Mouse (Mus musculus) liver, postnatal 0 days (tissue): ENCODE measurements at regions not wholly inside any gene's neighbourhood (a gene's known extent, or its start where the extent isn't known, plus 50 kb on each side); places are given as distances from the start of the nearest gene placed in this dataset.

Experiments used
- ATAC-seq: fragments of 200-750 bp; cut with Nextera tagmentation; 2 replicates; pipeline ENCODE4 v1.8.0; 2017; ENCODE audit warnings: mild to moderate bottlenecking, moderate library complexity
- DNase-seq: peaks from one replicate; pipeline ENCODE4 v3.0.0-alpha.2; 2016
- H3K27ac ChIP-seq: fragments of 300-500 bp; sonication (generic); 2 replicates; pipeline ENCODE4 v1.5.1; 2014; ENCODE audit warnings: antibody characterized with exemption, moderate library complexity, mild to moderate bottlenecking, low read depth
- H3K27me3 ChIP-seq: fragments of 300-500 bp; sonication (generic); 2 replicates; pipeline ENCODE4 v1.6.1; 2014; ENCODE audit warnings: low read length, control low read depth, mixed read lengths; ENCODE audit not compliant: insufficient read depth
- H3K36me3 ChIP-seq: fragments of 300-500 bp; sonication (generic); replicated peaks from 2 replicates; pipeline ENCODE4 v1.6.1; 2014; ENCODE audit warnings: mild to moderate bottlenecking, control low read depth, low read length, moderate library complexity, mixed read lengths; ENCODE audit not compliant: insufficient read depth
- H3K4me1 ChIP-seq: fragments of 300-500 bp; sonication (generic); 2 replicates; pipeline ENCODE4 v1.6.1; 2014; ENCODE audit warnings: antibody characterized with exemption, mild to moderate bottlenecking, control low read depth; ENCODE audit not compliant: insufficient read depth
- H3K4me2 ChIP-seq: fragments of 300-500 bp; sonication (generic); 2 replicates; pipeline ENCODE4 v1.6.1; 2014; ENCODE audit warnings: low read depth, mild to moderate bottlenecking, low read length, moderate library complexity, mixed read lengths
- H3K4me3 ChIP-seq: fragments of 300-500 bp; sonication (generic); 2 replicates; pipeline ENCODE4 v1.5.1; 2014; ENCODE audit warnings: low read depth, low read length
- H3K9ac ChIP-seq: fragments of 300-500 bp; sonication (generic); replicated peaks from 2 replicates; pipeline ENCODE4 v1.6.1; 2014; ENCODE audit warnings: mild to moderate bottlenecking, moderate library complexity
- H3K9me3 ChIP-seq: fragments of 300-500 bp; sonication (generic); 2 replicates; pipeline ENCODE4 v1.6.1; 2016; ENCODE audit warnings: mild to moderate bottlenecking, control low read depth, low read length, mixed read lengths
- CTCF ChIP-seq: sonication (generic); IDR thresholded peaks from 2 replicates; pipeline ENCODE4 v1.5.1; 2016; ENCODE audit warnings: antibody characterized with exemption, low read depth
- EP300 ChIP-seq: IDR thresholded peaks from 2 replicates; pipeline ENCODE4 v1.6.1; 2016; ENCODE audit warnings: antibody characterized with exemption, low read depth, mild to moderate bottlenecking
- WGBS: fragments of 180-500 bp; shearing (Covaris S2); extraction: QIAGEN DNeasy Blood & Tissue Kit; methylation state at CpG from one replicate; pipeline ENCODE4 v1.1.7; 2014; ENCODE audit not compliant: insufficient replicate concordance; 5-methylcytosine and 5-hydroxymethylcytosine counted together

DNA sequence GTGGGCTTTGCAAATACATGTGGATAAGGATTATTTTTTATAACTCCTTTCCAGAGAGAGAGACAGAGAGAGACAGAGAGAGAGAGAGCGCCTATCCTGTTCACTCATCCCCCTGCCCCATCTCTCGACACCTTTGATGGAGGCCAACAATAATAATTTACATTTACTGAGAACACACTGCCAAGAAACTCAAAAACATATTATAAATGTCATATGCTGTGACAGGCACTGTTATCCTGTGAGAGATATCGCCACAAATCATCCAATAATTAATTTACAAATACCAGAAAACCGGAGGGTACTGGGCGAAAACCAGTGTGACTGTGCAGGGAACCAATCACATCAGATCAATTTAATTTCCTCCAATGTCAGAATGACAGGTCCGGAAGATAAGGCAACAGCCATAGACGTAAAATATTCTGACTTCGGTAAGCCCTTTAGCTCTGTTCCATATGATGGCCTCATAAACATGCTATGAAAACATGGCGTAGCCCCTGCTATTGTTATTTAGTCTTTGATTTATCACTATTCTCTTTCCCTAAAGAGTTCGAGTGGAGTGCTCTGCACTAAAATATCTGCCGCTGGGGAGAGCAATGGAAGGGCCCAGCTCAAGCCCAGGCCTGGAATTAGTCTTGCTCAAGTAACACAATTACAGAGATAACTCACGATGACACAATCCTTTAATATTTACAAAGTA, 173.5 kb upstream of the Ppp2r3a start:
- no peak for ATAC-seq
- no peak overlapping the region for H3K9ac ChIP-seq
- no peaks in the 10 kb centered on the region for H3K4me1 ChIP-seq
- no peaks in the 10 kb centered on the region for H3K9me3 ChIP-seq
- no peak overlapping the region for H3K4me2 ChIP-seq
- H3K36me3 ChIP-seq: no peaks in the 10 kb centered on the region
- 74% methylated on average over 12 of the region's 12 CpGs for WGBS
- TF ChIP-seq EP300 (no peak), CTCF (no peak)
- no peak overlapping the region for H3K27ac ChIP-seq
- no peaks in the 10 kb centered on the region for H3K27me3 ChIP-seq
- no peak for DNase-seq
- no peak overlapping the region for H3K4me3 ChIP-seq

DNA sequence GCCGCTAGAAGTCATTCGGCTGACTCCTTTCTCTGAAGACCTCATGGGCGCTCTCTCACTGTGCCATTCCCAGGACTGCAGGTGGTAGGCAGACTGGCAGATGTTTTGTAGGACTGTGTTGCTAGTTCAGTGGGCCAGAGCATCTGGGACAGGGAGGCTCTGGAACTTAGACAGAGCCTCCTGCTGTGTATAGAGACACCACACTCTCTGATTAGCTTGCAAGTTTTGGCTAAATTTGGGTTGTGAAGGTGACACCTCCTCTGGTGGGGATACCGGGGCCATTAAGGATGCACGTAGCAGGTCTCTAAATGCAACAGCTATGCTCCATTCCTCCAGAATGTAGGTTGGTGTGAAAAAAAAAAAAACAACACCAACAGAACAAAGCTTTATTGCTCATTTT, 171.4 kb upstream of the Ppp2r3a start:
- H3K4me1 ChIP-seq: no peaks in the 10 kb centered on the region
- DNase-seq (no peak), ATAC-seq (no peak)
- H3K9me3 ChIP-seq: no peaks in the 10 kb centered on the region
- H3K27ac ChIP-seq: no peak overlapping the region
- H3K27me3 ChIP-seq: no peaks in the 10 kb centered on the region
- no peak overlapping the region for H3K4me2 ChIP-seq
- no peak for TF ChIP-seq CTCF
- TF ChIP-seq EP300: no peak
- 77% methylated on average over 5 of the region's 5 CpGs for WGBS
- H3K4me3 ChIP-seq: no peak overlapping the region
- H3K36me3 ChIP-seq: no peaks in the 10 kb centered on the region
- no peak overlapping the region for H3K9ac ChIP-seq

DNA sequence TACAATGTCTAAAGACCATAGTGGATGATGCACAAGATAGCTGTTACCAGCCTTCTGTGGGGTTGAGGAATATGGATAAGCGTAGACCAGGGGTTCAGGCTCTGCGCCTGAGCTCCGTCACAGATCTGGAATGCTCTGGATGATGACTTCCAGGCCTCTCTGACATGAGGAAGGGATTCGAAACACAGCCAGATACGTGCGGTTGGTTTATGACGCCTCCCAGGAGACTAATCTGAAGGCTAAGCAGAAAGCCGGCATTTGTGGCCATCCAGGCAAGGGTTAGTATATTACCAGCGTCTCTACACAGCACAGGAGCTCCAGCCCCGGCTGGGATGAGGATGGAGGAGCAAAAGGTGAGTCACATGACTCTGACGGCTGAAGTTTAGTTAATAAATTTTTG, 170.4 kb upstream of the Ppp2r3a start:
- no peaks in the 10 kb centered on the region for H3K36me3 ChIP-seq
- no peak overlapping the region for H3K4me2 ChIP-seq
- no peak overlapping the region for H3K27ac ChIP-seq
- no peak for TF ChIP-seq CTCF
- TF ChIP-seq EP300: no peak
- H3K4me3 ChIP-seq: no peak overlapping the region
- no peaks in the 10 kb centered on the region for H3K9me3 ChIP-seq
- ATAC-seq (no peak), DNase-seq (no peak)
- H3K27me3 ChIP-seq: no peaks in the 10 kb centered on the region
- no peaks in the 10 kb centered on the region for H3K4me1 ChIP-seq
- H3K9ac ChIP-seq: no peak overlapping the region
- 75% methylated on average over 11 of the region's 11 CpGs for WGBS

DNA sequence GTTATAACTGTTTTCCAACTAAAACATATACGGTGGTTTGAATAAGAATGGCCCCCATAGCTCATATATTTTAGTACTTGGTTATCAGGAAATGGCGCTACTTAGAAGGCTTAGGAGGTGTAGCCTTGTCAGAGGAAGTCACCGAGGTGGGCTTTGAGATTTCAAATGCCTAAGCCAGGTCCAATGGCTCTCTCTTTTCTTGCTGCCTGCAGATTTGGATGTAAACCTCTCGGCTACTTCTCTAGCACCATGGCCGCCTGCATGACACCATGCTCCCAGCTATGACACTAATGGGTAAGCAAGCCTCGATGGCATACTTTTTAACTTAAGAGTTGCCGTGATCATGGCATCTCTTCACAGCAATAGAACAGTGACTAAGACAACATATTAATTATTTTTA, 169.5 kb upstream of the Ppp2r3a start:
- no peak overlapping the region for H3K4me2 ChIP-seq
- no peaks in the 10 kb centered on the region for H3K9me3 ChIP-seq
- DNase-seq: no peak
- TF ChIP-seq CTCF (no peak), EP300 (no peak)
- no peak overlapping the region for H3K4me3 ChIP-seq
- H3K36me3 ChIP-seq: no peaks in the 10 kb centered on the region
- no peaks in the 10 kb centered on the region for H3K4me1 ChIP-seq
- H3K9ac ChIP-seq: no peak overlapping the region
- ATAC-seq: no peak
- no peak overlapping the region for H3K27ac ChIP-seq
- WGBS: 86% methylated on average over 7 of the region's 7 CpGs
- H3K27me3 ChIP-seq: no peaks in the 10 kb centered on the region

DNA sequence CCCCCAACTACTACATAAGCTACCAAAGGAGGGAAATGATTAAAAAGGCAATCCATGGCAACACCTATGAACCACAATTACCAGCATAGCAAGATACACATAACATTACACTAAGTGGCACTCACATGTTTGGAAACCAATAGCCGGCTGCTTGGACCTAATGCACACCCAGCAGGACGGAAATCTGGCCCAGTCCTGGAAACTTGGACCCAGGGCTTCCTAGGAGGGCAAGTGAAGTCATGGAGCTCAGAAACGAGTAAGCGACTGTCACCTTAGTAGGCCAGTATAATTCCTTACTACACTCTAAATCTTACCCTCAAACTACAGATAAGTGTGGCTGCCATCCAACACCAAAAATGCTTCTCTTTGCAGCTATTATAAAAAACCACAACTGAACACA, 168.6 kb upstream of the Ppp2r3a start:
- H3K27me3 ChIP-seq: no peaks in the 10 kb centered on the region
- no peak overlapping the region for H3K27ac ChIP-seq
- no peak overlapping the region for H3K4me3 ChIP-seq
- 77% methylated on average over 4 of the region's 4 CpGs for WGBS
- TF ChIP-seq EP300: no peak
- no peak for TF ChIP-seq CTCF
- H3K4me2 ChIP-seq: no peak overlapping the region
- no peak overlapping the region for H3K9ac ChIP-seq
- DNase-seq (no peak), ATAC-seq (no peak)
- no peaks in the 10 kb centered on the region for H3K36me3 ChIP-seq
- no peaks in the 10 kb centered on the region for H3K9me3 ChIP-seq
- no peaks in the 10 kb centered on the region for H3K4me1 ChIP-seq

DNA sequence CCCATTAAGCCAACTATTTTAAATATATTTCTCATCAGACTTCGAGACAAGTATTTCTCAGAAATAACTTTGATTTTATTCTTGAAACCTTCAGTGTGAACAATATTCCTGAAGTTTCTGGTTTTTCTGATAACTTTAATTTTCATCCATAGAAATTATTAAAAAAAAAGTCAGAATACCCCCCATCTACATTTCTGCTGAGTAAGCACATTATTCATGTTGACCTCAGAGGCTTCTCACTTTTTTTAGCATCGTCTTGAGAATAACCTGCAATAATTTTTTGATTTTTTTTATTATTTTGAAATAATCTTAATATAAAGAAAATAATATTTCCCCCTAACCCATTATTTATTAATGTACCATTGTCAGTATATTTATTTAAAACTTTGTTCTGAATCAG, 166.1 kb upstream of the Ppp2r3a start:
- no peak for DNase-seq
- no peaks in the 10 kb centered on the region for H3K9me3 ChIP-seq
- ATAC-seq: no peak
- H3K9ac ChIP-seq: no peak overlapping the region
- no peaks in the 10 kb centered on the region for H3K36me3 ChIP-seq
- H3K27me3 ChIP-seq: no peaks in the 10 kb centered on the region
- no peak overlapping the region for H3K4me3 ChIP-seq
- WGBS: 64% methylated on average over 2 of the region's 2 CpGs
- H3K27ac ChIP-seq: no peak overlapping the region
- H3K4me2 ChIP-seq: no peak overlapping the region
- H3K4me1 ChIP-seq: no peaks in the 10 kb centered on the region
- TF ChIP-seq CTCF (no peak), EP300 (no peak)

DNA sequence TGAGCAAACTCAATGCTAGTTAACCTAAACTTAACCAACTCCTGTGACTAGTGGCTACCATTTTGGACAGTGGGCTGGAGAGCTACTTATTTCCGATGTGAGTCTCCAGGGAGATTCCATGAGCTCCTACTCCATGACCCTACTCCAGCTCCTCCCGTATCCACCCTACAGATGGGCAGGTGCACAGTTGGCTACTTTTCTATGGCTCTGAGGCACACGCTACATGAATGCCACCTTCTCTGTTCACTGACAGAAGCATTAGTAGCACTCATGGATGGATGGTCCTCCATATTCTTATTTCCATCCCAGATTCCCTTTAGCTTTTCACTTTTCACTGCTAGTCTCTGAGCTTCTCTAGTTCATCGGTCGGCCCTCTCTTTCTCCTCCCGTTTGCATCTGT, 164.7 kb upstream of the Ppp2r3a start:
- H3K36me3 ChIP-seq: no peaks in the 10 kb centered on the region
- 86% methylated on average over 6 of the region's 6 CpGs for WGBS

More for the DNA sequence above, 164.7 kb upstream of the Ppp2r3a start:
- Histone ChIP-seq H3K9me3 (no peaks in the 10 kb centered on the region), H3K4me2 (no peak overlapping the region), H3K4me3 (no peak overlapping the region), H3K9ac (no peak overlapping the region), H3K27me3 (no peaks in the 10 kb centered on the region), H3K4me1 (no peaks in the 10 kb centered on the region), H3K27ac (no peak overlapping the region)
- no peak for TF ChIP-seq EP300
- TF ChIP-seq CTCF: no peak
- ATAC-seq: no peak
- no peak for DNase-seq
